Mouse (Mus musculus) left cerebral cortex, adult 6 months (tissue): ENCODE measurements around the gene Cma2. TPM values are rescaled to one million over a fixed set of nuclear protein-coding genes. Genes with fewer than 3 reads are reported as not detected.

Experiments used
- long read RNA-seq, 2 experiments: library from polyadenylated mRNA; unstranded; transcript quantifications; one replicate each; pipeline ENCODE4 v2.0.0; 2019 to 2020
- polyA plus RNA-seq: library from polyadenylated mRNA; unstranded; fragments of <200 nt; fragmentation: Nextera tagmentation; gene quantifications from 2 replicates; pipeline ENCODE4 v1.2.3, GENCODE M21; 2021

Cma2 gene
- polyA plus RNA-seq: not detected in 2 replicates
- long read RNA-seq, experiment 1: 0 reads
- long read RNA-seq, experiment 2: 0 reads

GRCm38 (mm10) chr14:55950346-55951030 is at the start of gene Cma2:
Cma2 (plus strand) TSS chr14:55950980.

GRCm38 (mm10) chr14:55944575-55944974 is 6.2 kb upstream of the Cma2 start, which contains the start of gene Cma1:
Cma1 (minus strand) TSS chr14:55944675.

GRCm38 (mm10) chr14:56017671-56018070 is 66.9 kb downstream of the Cma2 start, which contains the start of gene Mcpt1:
Mcpt1 (plus strand) TSS chr14:56017971.

Other genes starting within 250 kb of the Cma2 start
- gene Tgm1, start 237.1 kb upstream of the Cma2 start, polyA plus RNA-seq: not detected in 2 replicates
- gene Rabggta, start 228.7 kb upstream of the Cma2 start, polyA plus RNA-seq: 37.3 and 41.7 TPM in 2 replicates
- 121 and 123 TPM in 2 replicates for gene Dhrs1, start 205.3 kb upstream of the Cma2 start, polyA plus RNA-seq
- 7.6 and 7.7 TPM in 2 replicates for gene Nop9, start 205.3 kb upstream of the Cma2 start, polyA plus RNA-seq
- 4.6 and 5.6 TPM in 2 replicates for gene Cideb, start 192.5 kb upstream of the Cma2 start, polyA plus RNA-seq
- 0.40 and 0.45 TPM in 2 replicates for gene Ltb4r2, start 189.6 kb upstream of the Cma2 start, polyA plus RNA-seq
- not detected in 2 replicates for gene Ltb4r1, start 185.0 kb upstream of the Cma2 start, polyA plus RNA-seq
- gene Adcy4, start 166.9 kb upstream of the Cma2 start, polyA plus RNA-seq: 1.2 and 2.1 TPM in 2 replicates
- 0.34 TPM in 1 of 2 replicates, not detected in the other for gene Ripk3, start 162.1 kb upstream of the Cma2 start, polyA plus RNA-seq
- 0.15 and 0.23 TPM in 2 replicates for gene Nfatc4, start 127.8 kb upstream of the Cma2 start, polyA plus RNA-seq
- 0.48 and 0.84 TPM in 2 replicates for gene Nynrin, start 97.0 kb upstream of the Cma2 start, polyA plus RNA-seq
- 0.06 and 0.11 TPM in 2 replicates for gene Cbln3, start 66.6 kb upstream of the Cma2 start, polyA plus RNA-seq
- gene Khnyn, start 66.0 kb upstream of the Cma2 start, polyA plus RNA-seq: 2.4 and 2.6 TPM in 2 replicates
- gene Sdr39u1, start 50.7 kb upstream of the Cma2 start, polyA plus RNA-seq: 189 and 204 TPM in 2 replicates
- gene Cma1, start 6.3 kb upstream of the Cma2 start, polyA plus RNA-seq: not detected in 2 replicates
- not detected in 2 replicates for gene Mcpt1, start 67.0 kb downstream of the Cma2 start, polyA plus RNA-seq
- not detected in 2 replicates for gene Mcpt9, start 79.5 kb downstream of the Cma2 start, polyA plus RNA-seq
- not detected in 2 replicates for gene Mcpt2, start 91.1 kb downstream of the Cma2 start, polyA plus RNA-seq
- gene Mcpt4, start 111.3 kb downstream of the Cma2 start, polyA plus RNA-seq: not detected in 2 replicates
- not detected in 2 replicates for gene Mcpt8, start 134.3 kb downstream of the Cma2 start, polyA plus RNA-seq
- gene Ctsg, start 151.6 kb downstream of the Cma2 start, polyA plus RNA-seq: not detected in 2 replicates
- not detected in 2 replicates for gene Gzme, start 169.6 kb downstream of the Cma2 start, polyA plus RNA-seq
- not detected in 2 replicates for gene Gzmd, start 181.6 kb downstream of the Cma2 start, polyA plus RNA-seq
- gene Gzmg, start 208.6 kb downstream of the Cma2 start, polyA plus RNA-seq: not detected in 2 replicates
- gene Gzmn, start 223.6 kb downstream of the Cma2 start, polyA plus RNA-seq: not detected in 2 replicates